In the genomic region with DNA sequence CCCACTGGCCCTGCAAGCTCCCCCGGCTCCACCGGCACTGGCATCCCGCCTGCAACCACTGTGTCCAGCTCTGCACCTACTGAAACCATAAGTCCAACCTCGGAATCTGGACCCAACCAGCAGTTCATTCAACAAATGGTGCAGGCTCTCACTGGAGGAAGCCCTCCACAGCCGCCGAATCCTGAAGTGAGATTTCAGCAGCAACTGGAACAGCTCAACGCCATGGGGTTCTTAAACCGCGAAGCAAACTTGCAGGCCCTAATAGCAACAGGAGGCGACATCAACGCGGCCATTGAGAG, we compare ENCODE assay signal across 8 mouse cellular contexts. TPM values are rescaled to one million over a fixed set of nuclear protein-coding genes. Genes with fewer than 3 reads are reported as not detected.
DNase-seq lines count a peak whose midpoint lies in the region; ATAC-seq lines count a peak whose summit lies in the region.

No protein-coding gene starts in this region.

- no peaks in the 10 kb centered on the region for H3K9me3 ChIP-seq in embryonic facial prominence, embryonic 12.5 days
- H3K9me3 ChIP-seq in intestine, embryonic 15.5 days: no peaks in the 10 kb centered on the region
- no peaks in the 10 kb centered on the region for H3K9me3 ChIP-seq in midbrain, embryonic 16.5 days (replicated peaks; ENCODE audit: control insufficient read depth, low read length, poor library complexity, severe bottlenecking)

- peak overlapping the region; percentile 58 for H3K4me3 ChIP-seq in embryonic facial prominence, embryonic 12.5 days
- H3K4me3 ChIP-seq in intestine, embryonic 15.5 days (replicated peaks): peak overlapping the region; percentile 56
- H3K4me3 ChIP-seq in midbrain, embryonic 16.5 days (ENCODE audit: low read depth, low read length): peak overlapping the region; percentile 60

- no peaks in the 10 kb centered on the region for H3K4me1 ChIP-seq in embryonic facial prominence, embryonic 12.5 days
- 0 out of 2 replicates have a peak, but pooled peaks cover 4% of the 10 kb centered on the region for H3K4me1 ChIP-seq in intestine, embryonic 15.5 days (replicated peaks)
- H3K4me1 ChIP-seq in midbrain, embryonic 16.5 days (ENCODE audit: control insufficient read depth, insufficient read depth, low read length): peaks cover 4% of the 10 kb centered on the region

- no peaks in the 10 kb centered on the region for H3K27me3 ChIP-seq in embryonic facial prominence, embryonic 12.5 days
- H3K27me3 ChIP-seq in intestine, embryonic 15.5 days (replicated peaks): no peaks in the 10 kb centered on the region
- no peaks in the 10 kb centered on the region for H3K27me3 ChIP-seq in midbrain, embryonic 16.5 days (ENCODE audit: control insufficient read depth, insufficient read depth, low read depth, low read length)

- no peak for ATAC-seq in embryonic facial prominence, embryonic 12.5 days (ENCODE audit: insufficient number of reproducible peaks, insufficient read depth, low FRiP score, low TSS enrichment)
- no peak for ATAC-seq in intestine, embryonic 15.5 days
- ATAC-seq in midbrain, embryonic 16.5 days: no peak
- no peak for ATAC-seq in megakaryocyte progenitor cell, adult 5-6 weeks (replicated peaks; ENCODE audit: poor library complexity)

- H3K4me2 ChIP-seq in embryonic facial prominence, embryonic 12.5 days (replicated peaks): peak overlapping the region; percentile 74
- peak overlapping the region; percentile 70 for H3K4me2 ChIP-seq in intestine, embryonic 15.5 days (replicated peaks)
- H3K4me2 ChIP-seq in midbrain, embryonic 16.5 days (ENCODE audit: low read length): peak overlapping the region; percentile 59

- WGBS in embryonic facial prominence, embryonic 12.5 days: 30% methylated on average over 12 of the region's 12 CpGs
- 29% methylated on average over 12 of the region's 12 CpGs for WGBS in intestine, embryonic 15.5 days
- WGBS in midbrain, embryonic 16.5 days: 18% methylated on average over 12 of the region's 12 CpGs

- peak; percentile 2 for DNase-seq in layer of hippocampus, adult 11-12 months (ENCODE audit: low spot score)
- no peak for DNase-seq in layer of hippocampus, adult 9-11 months
- DNase-seq in MN1 (ENCODE audit: low spot score): peak; percentile 17
- DNase-seq in spleen, postnatal 4 days (ENCODE audit: low spot score in 2 of 2): no peak

- H3K36me3 ChIP-seq in embryonic facial prominence, embryonic 12.5 days: no peaks in the 10 kb centered on the region
- H3K36me3 ChIP-seq in intestine, embryonic 15.5 days: no peaks in the 10 kb centered on the region
- H3K36me3 ChIP-seq in midbrain, embryonic 16.5 days (ENCODE audit: control insufficient read depth, insufficient read depth, low read length): no peaks in the 10 kb centered on the region

- H3K27ac ChIP-seq in embryonic facial prominence, embryonic 12.5 days: peak overlapping the region; percentile 96; the same call in 1 of the 2 replicates
- no peak overlapping the region for H3K27ac ChIP-seq in intestine, embryonic 15.5 days
- peak overlapping the region; percentile 96 for H3K27ac ChIP-seq in midbrain, embryonic 16.5 days (ENCODE audit: low read length)

- H3K9ac ChIP-seq in embryonic facial prominence, embryonic 12.5 days: peak overlapping the region; percentile 82
- peak overlapping the region; percentile 68 for H3K9ac ChIP-seq in intestine, embryonic 15.5 days
- peak overlapping the region; percentile 87 for H3K9ac ChIP-seq in midbrain, embryonic 16.5 days (ENCODE audit: low read depth, low read length)

RNA-seq across cellular contexts. Expression of gene Ubqln2, which starts 2.0 kb away (rescaled TPM):
- polyA plus RNA-seq in embryonic facial prominence, embryonic 12.5 days (2016; fragmentation: Nextera tagmentation; extraction: Ambion mirVana): 29.3 and 31.0 TPM in 2 replicates
- 18.5 and 19.9 TPM in 2 replicates for polyA plus RNA-seq in intestine, embryonic 15.5 days (2015; fragmentation: Nextera tagmentation; extraction: Ambion mirVana)
- 50.4 and 51.9 TPM in 2 replicates for polyA plus RNA-seq in midbrain, embryonic 16.5 days (2015; fragmentation: Nextera tagmentation; extraction: Ambion mirVana)
- 46.2 and 48.8 TPM in 2 replicates for total RNA-seq in megakaryocyte progenitor cell, adult 5-6 weeks (2015)
- 4.2 and 6.4 TPM in 2 replicates for total RNA-seq in megakaryocyte progenitor cell, adult 5-6 weeks (2017)

RNA-seq across cellular contexts. Expression of gene Cypt3, which starts 58.4 kb away (rescaled TPM):
- polyA plus RNA-seq in embryonic facial prominence, embryonic 12.5 days (2016; fragmentation: Nextera tagmentation; extraction: Ambion mirVana): not detected in 2 replicates
- not detected in 2 replicates for polyA plus RNA-seq in intestine, embryonic 15.5 days (2015; fragmentation: Nextera tagmentation; extraction: Ambion mirVana)
- polyA plus RNA-seq in midbrain, embryonic 16.5 days (2015; fragmentation: Nextera tagmentation; extraction: Ambion mirVana): not detected in 2 replicates
- not detected in 2 replicates for total RNA-seq in megakaryocyte progenitor cell, adult 5-6 weeks (2015)
- total RNA-seq in megakaryocyte progenitor cell, adult 5-6 weeks (2017): not detected in 2 replicates

Comparison
In these comparisons a context has a peak if more than half of its experiments do, and no peak if none do; other contexts are left out.
1. DNase-seq: peak in layer of hippocampus, adult 11-12 months (single experiment) and MN1 (single experiment); none in layer of hippocampus, adult 9-11 months (single experiment) and spleen, postnatal 4 days (0 of 2).
2. Peak in every context shown above with its lines, with median percentiles within 50 percentile points of each other: H3K4me2 ChIP-seq, H3K4me3 ChIP-seq and H3K9ac ChIP-seq.